Mouse (Mus musculus): ENCODE data around the gene 4933415F23Rik. TPM values are rescaled to one million over a fixed set of nuclear protein-coding genes. Genes with fewer than 3 reads are reported as not detected.
"Not testable (repeated sequence)": the region's sequence is repeated elsewhere in the genome, so short reads cannot be mapped to it uniquely, and the experiment has no call there.

Gene 4933415F23Rik
- not detected in 2 replicates for total RNA-seq (2017)

DNA sequence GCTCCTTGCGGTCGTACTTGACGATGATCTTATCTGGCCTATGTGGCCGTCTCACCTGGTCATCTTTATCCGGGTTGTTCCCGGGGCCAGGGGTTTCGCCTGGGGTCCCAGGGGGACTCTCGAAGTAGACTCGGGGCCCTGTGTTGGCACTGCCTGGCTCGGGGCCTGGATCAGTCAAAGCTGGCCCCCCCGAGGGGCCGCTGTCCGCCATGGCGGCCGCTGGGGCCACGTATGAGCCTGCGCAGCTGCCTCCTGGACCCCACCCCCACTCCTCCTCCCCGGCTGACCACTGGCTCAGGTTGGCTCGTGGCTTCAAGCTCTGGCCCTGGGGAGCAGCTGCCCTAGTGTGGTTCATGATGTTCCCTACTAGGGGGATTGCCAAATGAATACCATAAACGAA lies at the start of gene 4933415F23Rik:
TSS of gene 4933415F23Rik (minus strand) at position 233 of the 400 bp plus-strand sequence.
- ATAC-seq (ENCODE audit: extremely low read depth, insufficient number of reproducible peaks, low FRiP score, poor library complexity, severe bottlenecking), result no peak

GRCm38 (mm10) chr1:23151722-23152121 lies 49.7 kb upstream of the 4933415F23Rik start:
- no peak for ATAC-seq (ENCODE audit: extremely low read depth, insufficient number of reproducible peaks, low FRiP score, poor library complexity, severe bottlenecking)

DNA sequence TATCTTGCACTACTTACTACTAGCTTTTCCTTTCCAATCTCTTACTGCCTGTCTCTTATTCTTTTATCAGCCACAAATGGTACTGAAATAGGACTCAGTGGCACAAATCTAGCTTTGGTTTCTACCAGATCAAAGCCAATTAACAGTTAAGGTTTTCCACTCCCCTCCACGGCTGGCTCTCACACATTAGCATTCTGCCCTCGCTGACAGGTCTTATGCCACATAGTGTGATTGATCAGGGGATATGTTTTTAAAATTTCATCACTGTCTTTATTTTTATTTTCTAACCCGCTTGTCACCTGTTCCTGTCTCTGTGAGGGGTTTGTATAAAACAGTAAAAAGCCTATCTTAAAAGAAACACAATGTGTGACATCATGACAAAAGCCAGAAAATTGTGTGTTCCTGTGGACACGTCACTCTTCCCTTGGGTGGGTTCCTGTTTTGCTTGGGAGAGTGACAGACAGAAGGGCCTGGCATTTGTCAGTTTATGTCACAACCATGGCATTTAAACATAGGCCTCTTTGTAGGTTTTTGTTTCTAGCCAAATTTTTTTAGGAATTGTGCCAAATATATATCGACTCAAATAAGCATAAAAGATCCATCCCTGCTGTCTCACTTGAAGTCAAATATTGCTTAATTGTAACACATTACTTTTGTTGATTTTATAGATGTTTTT lies 44.3 kb upstream of the 4933415F23Rik start:
- ATAC-seq (ENCODE audit: extremely low read depth, insufficient number of reproducible peaks, low FRiP score, poor library complexity, severe bottlenecking), result no peak

- ATAC-seq (ENCODE audit: extremely low read depth, insufficient number of reproducible peaks, low FRiP score, poor library complexity, severe bottlenecking), result no peak
These were observed 39.2 kb upstream of the 4933415F23Rik start for GRCm38 (mm10) chr1:23141121-23141811.

GRCm38 (mm10) chr1:23140530-23140929 lies 38.5 kb upstream of the 4933415F23Rik start:
- not testable (repeated sequence) for ATAC-seq (ENCODE audit: extremely low read depth, insufficient number of reproducible peaks, low FRiP score, poor library complexity, severe bottlenecking)

GRCm38 (mm10) chr1:23120901-23121300 lies 18.8 kb upstream of the 4933415F23Rik start:
- no peak for ATAC-seq (ENCODE audit: extremely low read depth, insufficient number of reproducible peaks, low FRiP score, poor library complexity, severe bottlenecking)

DNA sequence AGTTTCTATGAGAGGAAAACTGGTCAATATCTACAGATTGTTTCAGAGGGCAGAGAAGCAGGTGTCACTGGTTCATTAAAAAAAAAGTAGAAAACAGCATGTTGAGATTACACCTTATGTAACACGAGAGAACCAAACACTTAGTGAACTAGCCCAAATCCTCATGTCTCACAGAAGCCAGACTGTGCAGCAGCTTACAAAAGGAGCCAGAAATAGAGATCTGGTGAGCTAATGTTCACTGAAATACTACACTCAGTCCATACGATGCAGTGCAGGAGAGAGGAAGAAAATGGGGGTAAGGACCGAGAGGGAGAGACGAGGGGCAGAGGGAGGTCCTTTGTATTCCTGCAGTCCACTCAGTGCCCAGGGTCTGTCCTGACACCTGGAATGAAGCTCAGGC lies 17.4 kb upstream of the 4933415F23Rik start:
- ATAC-seq (ENCODE audit: extremely low read depth, insufficient number of reproducible peaks, low FRiP score, poor library complexity, severe bottlenecking), result no peak

DNA sequence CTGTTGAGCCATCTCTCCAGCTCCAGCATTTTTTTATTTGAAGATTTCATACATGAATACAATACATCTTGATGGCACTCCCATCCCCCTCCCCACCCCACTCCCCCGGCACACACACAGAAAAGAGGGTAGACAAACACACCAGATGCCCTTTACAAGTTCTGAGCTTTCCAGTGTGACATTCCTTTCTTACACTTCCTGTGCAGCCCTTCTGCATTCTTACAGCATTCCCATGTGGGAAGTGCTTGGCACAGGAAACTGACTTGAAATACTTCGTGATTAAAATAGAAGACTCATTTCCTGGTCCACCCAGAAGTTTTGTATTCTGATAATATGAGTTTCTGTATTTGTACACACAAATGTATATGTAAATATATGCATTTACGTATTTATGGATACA lies 15.4 kb upstream of the 4933415F23Rik start:
- ATAC-seq (ENCODE audit: extremely low read depth, insufficient number of reproducible peaks, low FRiP score, poor library complexity, severe bottlenecking), result no peak

DNA sequence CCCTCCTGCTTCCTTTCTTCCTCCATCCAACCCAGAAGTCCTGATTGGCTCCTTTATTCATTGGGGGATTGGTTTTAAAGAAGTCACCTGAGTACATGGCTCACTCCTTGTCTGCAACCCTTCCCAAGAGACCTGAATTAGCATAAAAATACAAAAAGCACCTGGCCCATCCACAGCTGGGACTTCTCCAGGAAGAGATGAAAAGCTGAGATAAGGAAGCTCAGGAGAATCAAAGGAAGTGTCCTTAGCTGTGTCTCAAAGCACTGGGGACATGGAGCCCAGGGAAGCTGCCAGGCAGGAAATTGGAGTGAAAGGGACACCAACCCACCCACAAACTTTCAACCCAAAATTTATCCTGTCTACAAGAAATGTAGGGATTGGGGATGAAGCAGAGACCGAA lies 7.1 kb upstream of the 4933415F23Rik start:
- ATAC-seq (ENCODE audit: extremely low read depth, insufficient number of reproducible peaks, low FRiP score, poor library complexity, severe bottlenecking), result no peak

DNA sequence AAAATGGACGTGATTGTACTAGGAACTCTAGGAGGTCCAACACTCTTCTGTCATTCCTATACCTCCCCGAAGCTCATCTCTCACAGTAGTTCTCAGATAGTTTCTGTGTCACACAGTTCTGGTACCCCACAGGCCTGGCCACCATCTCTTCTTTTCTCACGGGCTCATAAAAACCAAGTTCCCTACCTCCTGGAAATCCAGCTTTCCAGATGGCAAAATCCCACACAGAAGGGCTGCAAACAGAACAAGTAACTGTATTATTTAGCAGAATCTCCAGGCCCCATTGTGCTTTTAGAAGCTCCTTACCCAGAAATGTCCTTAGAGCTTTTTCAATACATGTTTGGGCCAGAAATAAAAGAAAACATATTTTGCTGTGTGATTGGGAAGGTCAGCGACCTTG lies 828 bp upstream of the 4933415F23Rik start:
- no peak for ATAC-seq (ENCODE audit: extremely low read depth, insufficient number of reproducible peaks, low FRiP score, poor library complexity, severe bottlenecking)

DNA sequence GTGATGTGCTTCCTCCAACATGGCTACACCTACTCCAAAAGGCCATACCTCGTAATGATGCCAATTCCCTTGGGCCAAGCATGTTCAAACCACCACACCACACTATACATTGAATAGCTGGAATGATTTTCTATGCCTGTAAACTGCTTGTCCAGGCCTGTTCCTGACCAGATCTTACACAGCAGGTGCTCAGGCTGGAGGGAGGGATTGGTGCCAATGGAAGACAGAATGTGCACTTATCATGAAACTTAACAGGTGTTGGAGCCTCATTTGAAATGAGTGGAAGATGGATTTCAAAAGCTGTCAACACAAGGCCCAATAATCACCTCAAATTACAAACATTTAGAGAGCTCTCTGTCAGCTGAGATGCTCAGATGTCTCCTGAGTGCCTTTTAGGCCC lies 2.3 kb downstream of the 4933415F23Rik start:
- no peak for ATAC-seq (ENCODE audit: extremely low read depth, insufficient number of reproducible peaks, low FRiP score, poor library complexity, severe bottlenecking)

DNA sequence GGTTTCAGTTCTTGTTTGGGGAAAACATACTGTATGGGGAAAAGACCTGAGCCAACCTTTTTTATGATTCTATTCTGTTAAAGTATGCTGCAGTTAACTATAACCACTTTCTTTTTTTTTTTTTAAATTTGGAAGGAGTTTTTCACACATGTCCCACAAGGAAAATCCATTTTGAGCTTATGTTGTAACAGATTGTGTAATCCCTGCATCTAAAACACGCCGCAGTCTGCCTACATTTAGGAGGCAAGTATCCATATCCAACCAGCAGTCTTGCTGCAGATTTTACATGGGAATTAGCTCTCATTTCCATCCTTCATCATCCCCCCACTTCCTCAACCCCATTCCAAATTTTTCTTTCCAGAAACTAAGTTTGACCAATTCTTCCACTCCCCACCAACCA lies 3.6 kb downstream of the 4933415F23Rik start:
- ATAC-seq (ENCODE audit: extremely low read depth, insufficient number of reproducible peaks, low FRiP score, poor library complexity, severe bottlenecking), result no peak

DNA sequence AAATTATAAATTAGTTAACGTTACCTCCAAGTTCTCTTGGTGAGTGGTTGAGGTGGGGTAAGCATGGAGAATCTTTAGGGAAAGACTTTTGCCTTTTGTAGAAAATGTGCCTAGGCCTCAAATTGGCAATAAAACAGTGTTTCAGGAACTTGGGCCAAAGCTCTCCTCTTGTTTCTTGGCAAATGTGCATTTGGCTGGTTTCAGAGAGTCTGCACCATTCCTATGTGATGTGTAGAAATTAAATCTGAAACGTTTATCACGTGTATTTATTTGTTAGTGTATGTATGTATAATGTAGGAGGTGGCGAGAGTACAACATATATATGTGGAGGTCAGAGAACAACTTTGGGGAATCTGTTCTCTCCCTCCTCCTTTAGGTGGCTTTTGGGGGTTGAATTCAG lies 4.1 kb downstream of the 4933415F23Rik start:
- ATAC-seq (ENCODE audit: extremely low read depth, insufficient number of reproducible peaks, low FRiP score, poor library complexity, severe bottlenecking), result no peak

DNA sequence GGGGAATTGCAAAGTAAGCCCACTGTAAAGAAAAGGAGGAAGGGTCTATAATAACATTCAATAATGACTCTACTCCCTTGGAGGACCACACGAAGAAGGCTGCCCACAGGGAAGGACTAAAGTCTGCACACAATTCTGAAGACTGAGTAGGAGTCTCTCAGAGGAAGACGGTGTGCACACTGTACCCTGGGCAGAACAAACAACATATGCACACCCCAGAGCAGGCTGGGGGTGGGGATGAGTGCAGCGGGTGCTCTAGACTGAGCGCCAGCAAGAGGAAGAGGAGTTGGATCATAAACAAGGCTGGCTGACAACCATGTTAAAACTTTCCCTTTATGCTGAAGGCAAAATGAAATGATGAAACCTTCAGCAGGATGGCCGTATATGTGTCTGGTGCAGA lies 34.3 kb downstream of the 4933415F23Rik start:
- no peak for ATAC-seq (ENCODE audit: extremely low read depth, insufficient number of reproducible peaks, low FRiP score, poor library complexity, severe bottlenecking)

- ATAC-seq (ENCODE audit: extremely low read depth, insufficient number of reproducible peaks, low FRiP score, poor library complexity, severe bottlenecking), result no peak
These were observed 37.2 kb downstream of the 4933415F23Rik start for GRCm38 (mm10) chr1:23064717-23065475.

DNA sequence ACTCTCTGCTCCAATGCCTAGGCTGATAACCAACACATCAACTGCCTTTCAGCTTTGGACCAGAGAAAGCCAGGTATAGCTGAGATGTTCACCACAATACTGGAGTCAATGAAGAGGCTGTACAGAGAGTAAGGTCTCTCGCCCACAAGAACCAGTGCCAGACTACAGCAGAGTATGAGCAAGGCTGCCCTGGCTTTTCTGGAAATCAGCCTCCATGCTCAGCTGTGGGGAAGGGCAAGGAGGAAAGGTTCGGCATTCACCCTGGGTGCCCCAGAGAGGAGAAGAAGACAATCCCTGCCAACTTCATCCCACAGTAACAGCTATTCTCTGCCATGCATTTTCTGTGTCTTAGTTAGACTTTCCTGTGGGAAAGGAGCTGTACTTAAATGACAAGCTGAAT lies 38.1 kb downstream of the 4933415F23Rik start:
- no peak for ATAC-seq (ENCODE audit: extremely low read depth, insufficient number of reproducible peaks, low FRiP score, poor library complexity, severe bottlenecking)

DNA sequence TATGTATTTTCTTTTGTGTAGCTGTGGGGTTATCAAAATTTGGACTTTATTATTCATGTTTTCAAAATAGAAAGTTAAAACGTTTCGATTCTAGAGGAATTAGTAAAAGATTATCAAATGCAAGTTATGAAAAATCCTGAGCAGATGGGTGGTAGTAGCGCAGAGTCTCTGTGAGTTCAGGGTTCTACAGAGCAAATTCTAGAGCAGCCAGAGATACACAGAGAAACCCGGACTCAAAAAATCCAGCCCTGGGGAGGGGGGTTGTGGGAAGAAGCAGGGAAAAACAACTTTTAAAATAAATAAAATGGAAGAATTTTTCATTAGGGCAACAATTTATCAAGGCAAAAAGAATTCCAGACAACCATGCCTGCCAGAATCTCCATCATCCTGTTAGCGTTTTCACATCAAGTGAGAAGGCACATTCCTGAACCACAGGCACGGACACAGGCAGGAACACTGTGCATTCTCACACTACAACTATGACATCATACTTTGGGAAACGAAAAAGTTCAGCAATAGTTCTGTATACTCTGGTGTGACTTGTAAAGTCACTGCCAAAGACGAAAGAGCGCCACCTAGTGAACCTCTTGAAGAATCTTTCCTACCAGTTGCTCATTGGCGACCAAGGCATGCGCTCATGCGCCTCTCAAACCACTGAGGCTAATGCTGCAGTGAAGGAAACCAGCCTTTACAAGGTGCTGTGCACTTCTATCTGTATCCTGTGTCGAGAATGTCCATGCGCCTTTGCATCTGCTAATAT lies 40.3 kb downstream of the 4933415F23Rik start:
- no peak for ATAC-seq (ENCODE audit: extremely low read depth, insufficient number of reproducible peaks, low FRiP score, poor library complexity, severe bottlenecking)

- ATAC-seq (ENCODE audit: extremely low read depth, insufficient number of reproducible peaks, low FRiP score, poor library complexity, severe bottlenecking), result no peak
These were observed 42.0 kb downstream of the 4933415F23Rik start for GRCm38 (mm10) chr1:23060056-23060455.

Data from neutrophil, adult 5-6 weeks (primary cell).